Mouse (Mus musculus) ES-Bruce4 (cell line): ENCODE data around the gene Atcay.

Experiments
- CTCF ChIP-seq: IDR thresholded peaks from one replicate; pipeline ENCODE4 v1.8.1; 2011; ENCODE audit warnings: low read depth, low read length
- EP300 ChIP-seq: IDR thresholded peaks from 2 replicates; pipeline ENCODE4 v1.6.1; 2011; ENCODE audit warnings: low read depth, low read length; ENCODE audit not compliant: insufficient read depth
- POLR2A ChIP-seq: IDR thresholded peaks from one replicate; pipeline ENCODE4 v1.8.1; 2011; ENCODE audit warnings: low read length; ENCODE audit not compliant: insufficient read depth

GRCm38 (mm10) chr10:81183805-81184204 is 46.8 kb downstream of the Atcay start, which contains the start of gene 4930442H23Rik:
- TF ChIP-seq CTCF (no peak), EP300 (no peak), POLR2A (no peak)
